Mouse (Mus musculus) kidney, postnatal 4 days (tissue): ENCODE data around the gene Abr.

Experiments
- DNase-seq, 2 experiments: peaks; one replicate each; pipeline ENCODE4 v3.0.0; 2021; ENCODE audit warnings: mixed read lengths in 2 of 2

Gene Abr

GRCm38 (mm10) chr11:76622152-76622565 is at the start of gene Abr:
Abr (minus strand) TSS chr11:76622314.
- DNase-seq, result peak; percentile 76 to 85

GRCm38 (mm10) chr11:76667807-76668206 is 45.7 kb upstream of the Abr start:
- DNase-seq, result no peak

DNA sequence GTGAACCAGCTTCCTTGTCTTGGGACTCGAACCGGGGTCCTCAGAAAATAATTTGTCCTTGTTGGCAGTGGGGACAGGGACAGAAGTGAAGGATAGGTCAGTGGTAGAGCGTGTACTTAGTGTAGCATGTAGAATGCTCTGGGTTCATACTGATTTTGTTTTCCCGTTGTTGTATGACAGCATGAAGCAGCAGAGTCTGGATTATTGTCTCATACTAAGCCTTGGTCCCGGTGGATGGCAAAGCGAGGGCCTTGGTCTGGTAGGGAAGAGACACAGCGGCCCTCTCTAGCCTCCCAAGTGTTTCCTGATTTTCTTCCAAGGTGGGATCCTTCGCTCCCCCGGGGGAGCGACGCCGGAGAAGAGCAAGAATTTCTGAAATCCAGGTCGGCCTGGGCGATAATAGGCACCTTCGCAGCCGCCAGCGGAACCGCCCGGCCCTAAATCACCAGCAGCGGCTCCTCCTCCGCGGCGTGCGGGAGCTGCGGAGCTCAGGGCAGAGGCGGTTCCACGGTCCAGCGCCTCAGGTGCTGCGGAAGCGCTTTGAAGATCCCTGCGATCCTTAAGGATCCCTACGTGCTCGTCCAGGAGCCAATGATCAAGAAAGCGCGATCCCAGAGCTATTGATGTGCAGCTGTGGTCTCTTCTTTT is 44.0 kb upstream of the Abr start:
- DNase-seq, result peak; percentile 44 to 55

- DNase-seq, result no peak
These were observed 39.8 kb upstream of the Abr start for GRCm38 (mm10) chr11:76661790-76662468.

- DNase-seq, result peak in 1 of 2 experiments; percentile 20
These were observed 37.2 kb upstream of the Abr start for GRCm38 (mm10) chr11:76659138-76659930.

DNA sequence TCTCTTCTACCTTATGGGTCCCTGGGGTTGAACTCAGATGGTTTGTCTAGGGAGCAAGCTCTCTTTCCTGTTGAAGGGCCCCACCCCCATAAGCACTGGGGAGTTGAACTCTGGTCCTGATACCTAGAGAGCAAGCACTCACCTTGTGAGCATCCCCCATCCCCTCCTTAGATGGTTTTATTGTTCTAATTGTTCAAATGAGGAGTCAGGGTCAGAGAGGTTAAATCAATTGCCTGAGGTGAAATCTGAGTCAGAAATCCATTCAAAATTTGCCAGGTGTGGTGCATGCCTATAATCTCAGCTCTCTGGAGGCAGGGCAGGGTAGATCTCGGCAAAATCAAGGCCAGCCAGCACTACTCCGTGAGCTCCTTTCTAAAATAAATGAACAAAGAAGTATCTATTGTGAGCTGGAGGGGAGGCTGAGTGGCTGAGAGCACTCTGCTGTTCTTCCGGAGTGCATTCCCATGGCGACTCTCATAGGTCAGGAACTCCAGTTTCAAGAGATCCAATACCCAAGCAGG is 35.4 kb upstream of the Abr start:
- DNase-seq, result no peak

- DNase-seq, result peak; percentile 67 to 68
These were observed 33.0 kb upstream of the Abr start for GRCm38 (mm10) chr11:76655106-76655505.

DNA sequence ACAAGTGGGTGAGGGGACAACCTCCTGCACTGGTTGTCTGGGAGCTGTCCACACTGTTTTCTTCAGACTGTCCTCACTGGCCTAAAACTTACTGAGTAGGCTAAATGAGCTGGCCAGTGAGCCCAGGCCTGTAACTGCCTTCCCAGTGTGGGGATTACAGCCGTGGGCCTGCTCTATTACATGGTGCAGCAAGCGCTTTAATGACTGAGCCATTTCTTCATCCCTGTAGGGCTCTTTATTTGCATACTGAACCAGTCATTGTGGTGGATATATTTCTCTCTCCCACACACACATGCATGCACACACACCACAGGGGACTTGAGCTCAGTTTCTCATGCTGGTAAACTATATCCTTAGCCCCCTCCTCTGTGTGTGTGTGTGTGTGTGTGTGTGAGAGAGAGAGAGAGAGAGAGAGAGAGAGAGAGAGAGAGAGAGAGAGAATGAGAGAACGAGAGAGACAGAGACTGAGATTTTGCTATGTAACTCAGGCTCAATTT is 30.8 kb upstream of the Abr start:
- no peak for DNase-seq

- DNase-seq, result no peak
These were observed 28.9 kb upstream of the Abr start for GRCm38 (mm10) chr11:76650862-76651560.

DNA sequence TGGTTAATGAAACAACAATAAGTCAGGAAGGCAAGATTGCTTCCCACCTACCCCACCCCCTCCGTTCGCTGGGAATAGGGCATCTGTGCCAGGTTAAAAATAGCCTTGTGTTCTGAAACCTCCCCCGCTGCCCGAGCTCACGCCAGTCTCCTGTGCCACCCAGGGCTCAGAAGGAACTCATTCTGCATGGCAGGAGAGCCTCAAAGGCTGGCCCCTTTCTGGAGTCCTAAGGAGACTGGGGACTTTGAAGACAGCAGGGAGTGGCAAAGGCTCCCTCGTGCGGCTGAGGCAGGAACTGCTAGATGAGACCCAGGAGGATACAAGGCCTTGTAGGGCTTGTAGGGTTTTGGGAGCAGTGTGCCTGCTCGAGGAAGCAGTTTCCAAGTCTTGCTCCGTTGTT is 25.4 kb upstream of the Abr start:
- DNase-seq, result peak; percentile 88 to 90

GRCm38 (mm10) chr11:76647062-76647461 is 24.9 kb upstream of the Abr start:
- DNase-seq, result no peak

DNA sequence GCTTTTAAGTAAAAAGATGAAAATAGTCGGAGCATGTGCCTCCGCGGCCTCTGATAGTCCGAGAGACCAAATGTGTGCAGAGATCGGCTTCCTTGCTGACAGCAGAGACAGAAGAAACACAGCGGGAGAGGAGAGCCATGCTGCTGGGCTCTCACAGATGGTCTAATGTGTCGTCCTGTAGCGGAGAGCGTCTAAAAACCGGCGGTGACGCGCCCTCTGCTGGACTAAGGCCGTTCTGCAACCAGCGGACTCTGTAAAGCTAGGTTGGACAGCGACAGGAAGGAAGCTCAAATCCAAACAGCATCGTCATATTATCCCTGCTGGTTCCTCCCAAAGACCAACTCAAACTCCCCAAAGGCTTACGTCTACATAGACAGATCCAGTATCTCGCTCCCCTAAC is 23.8 kb upstream of the Abr start:
- DNase-seq, result peak; percentile 96 to 97

DNA sequence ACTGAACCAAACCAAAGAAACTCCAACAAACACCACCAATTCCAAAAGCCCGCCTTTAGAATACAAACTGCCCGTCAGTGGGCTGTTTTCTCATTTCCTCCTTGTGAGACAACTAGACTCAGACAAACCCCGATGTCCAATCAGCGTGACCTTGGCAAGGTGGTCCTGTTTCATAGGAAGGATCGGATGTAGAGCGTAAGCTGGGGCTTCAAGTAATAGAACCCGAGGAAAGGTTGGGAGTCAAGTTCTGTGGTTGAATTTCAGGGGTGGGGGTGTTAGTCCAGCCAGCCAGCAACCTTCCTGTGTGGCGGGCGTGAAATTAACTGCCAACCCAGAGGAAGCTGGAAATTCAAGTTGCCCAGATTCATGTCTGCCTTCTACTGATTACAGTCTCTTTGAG is 22.9 kb upstream of the Abr start:
- DNase-seq, result no peak

- no peak for DNase-seq
These were observed 22.1 kb upstream of the Abr start for GRCm38 (mm10) chr11:76644257-76644656.

GRCm38 (mm10) chr11:76640231-76640630 is 18.1 kb upstream of the Abr start:
- DNase-seq, result no peak

DNA sequence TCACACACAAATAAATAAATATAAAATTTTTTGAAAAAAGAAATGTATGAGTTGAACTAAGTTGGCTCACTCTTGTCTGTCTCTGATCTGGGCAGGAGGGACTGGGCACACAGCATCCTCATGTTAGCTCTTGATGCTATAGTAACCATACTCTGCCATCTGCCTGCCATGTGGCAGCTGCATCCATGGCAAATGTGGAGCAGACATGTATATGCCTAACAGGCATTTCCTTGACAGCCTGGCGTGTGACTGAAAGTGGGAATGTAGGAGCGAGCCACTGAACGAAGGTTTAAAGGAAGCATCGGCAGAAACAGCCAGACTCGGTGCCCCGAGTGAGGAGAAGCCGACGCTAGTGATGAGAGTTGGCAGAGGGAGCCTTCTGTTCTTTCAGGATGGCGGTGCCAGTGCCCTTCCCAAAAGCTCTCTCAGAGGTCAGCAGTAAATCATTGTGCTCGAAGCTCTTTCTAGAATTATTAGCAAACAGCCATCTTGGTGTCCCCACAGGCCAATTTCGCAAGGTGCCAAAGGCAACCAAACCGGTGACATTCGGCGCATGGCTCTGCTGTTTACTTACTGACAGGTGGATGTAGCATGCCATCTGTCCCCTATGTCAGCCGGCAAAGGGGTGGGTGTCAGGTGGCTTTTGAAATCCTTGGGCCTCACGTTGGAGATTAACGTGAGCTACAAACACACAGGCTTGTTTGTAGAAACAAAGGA is 17.3 kb upstream of the Abr start:
- no peak for DNase-seq

- no peak for DNase-seq
These were observed 8.4 kb upstream of the Abr start for GRCm38 (mm10) chr11:76630487-76630886.

DNA sequence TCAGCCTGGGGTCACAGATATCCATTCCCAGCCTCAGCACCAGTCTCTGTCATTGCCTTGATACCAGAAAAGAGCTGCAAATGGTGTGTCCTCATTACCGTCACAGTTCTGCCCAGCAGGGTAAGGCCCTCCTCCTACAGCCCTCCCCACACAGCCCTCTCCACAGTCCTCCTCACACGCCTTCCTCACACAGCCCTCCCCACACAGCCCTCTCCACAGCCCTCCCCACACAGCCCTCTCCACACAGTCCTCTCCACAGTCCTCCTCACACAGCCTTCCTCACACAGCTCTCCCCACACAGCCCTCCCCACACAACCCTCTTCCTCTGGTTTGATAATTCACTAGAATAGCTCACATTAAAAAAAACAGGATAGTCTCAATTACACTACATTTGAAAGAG is 7.9 kb upstream of the Abr start:
- no peak for DNase-seq

GRCm38 (mm10) chr11:76628613-76629012 is 6.5 kb upstream of the Abr start:
- no peak for DNase-seq

- DNase-seq, result no peak
These were observed 2.8 kb upstream of the Abr start for GRCm38 (mm10) chr11:76624881-76625280.

GRCm38 (mm10) chr11:76624071-76624470 is 2.0 kb upstream of the Abr start:
- DNase-seq, result no peak
